Mouse (Mus musculus): Measurements from ENCODE around the gene Tap2.

DNA sequence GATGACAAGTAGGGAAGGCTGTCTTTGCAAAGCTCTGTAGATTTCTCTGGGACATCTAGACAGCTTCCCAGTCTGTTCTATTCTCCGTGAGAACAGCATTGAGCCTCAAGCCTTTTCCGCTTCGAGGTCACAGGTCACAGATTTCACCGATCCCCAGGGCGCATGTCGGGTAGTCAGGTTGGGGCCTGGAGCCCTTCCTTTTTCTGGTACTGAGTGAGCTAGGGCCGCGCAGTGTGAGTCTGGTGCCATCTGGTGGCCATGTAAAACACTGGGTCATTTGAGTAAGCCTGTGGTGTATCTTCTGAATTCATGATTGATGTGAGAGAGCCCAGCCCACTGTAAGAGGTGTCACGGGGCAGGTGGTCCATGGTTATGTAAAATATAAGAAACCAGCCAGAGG, 31.6 kb downstream of the Tap2 start:
- TF ChIP-seq CTCF (IDR thresholded peaks at IDR 0.05; ENCODE audit: low read depth) (peak; percentile 90), EP300 (IDR thresholded peaks at IDR 0.05; ENCODE audit: low read depth) (no peak)

All from liver, embryonic 14.5 days (tissue).